Mouse (Mus musculus) hindbrain, embryonic 13.5 days (tissue): ENCODE measurements around the gene Rnf103. TPM values are rescaled to one million over a fixed set of nuclear protein-coding genes. Genes with fewer than 3 reads are reported as not detected.
"Not testable (repeated sequence)": the region's sequence is repeated elsewhere in the genome, so short reads cannot be mapped to it uniquely, and the experiment has no call there.

Experiments
- ATAC-seq: fragments of 200-750 bp; cut with Nextera tagmentation; 2 replicates; pipeline ENCODE4 v1.8.0; 2017; ENCODE audit warnings: moderate TSS enrichment; ENCODE audit not compliant: low FRiP score
- H3K27ac ChIP-seq: fragments of 300-500 bp; sonication (generic); 2 replicates; pipeline ENCODE4 v1.5.1; 2015; ENCODE audit warnings: inconsistent platforms, mild to moderate bottlenecking, moderate library complexity
- H3K27me3 ChIP-seq: fragments of 300-500 bp; sonication (generic); 2 replicates; pipeline ENCODE4 v1.6.1; 2015; ENCODE audit warnings: mild to moderate bottlenecking, inconsistent platforms
- H3K36me3 ChIP-seq: fragments of 300-500 bp; sonication (generic); 2 replicates; pipeline ENCODE4 v1.6.1; 2015; ENCODE audit warnings: mild to moderate bottlenecking, inconsistent platforms
- H3K4me1 ChIP-seq: fragments of 300-500 bp; sonication (generic); replicated peaks from 2 replicates; pipeline ENCODE4 v1.6.1; 2015; ENCODE audit warnings: inconsistent platforms
- H3K4me2 ChIP-seq: fragments of 300-500 bp; sonication (generic); 2 replicates; pipeline ENCODE4 v1.6.1; 2015; ENCODE audit warnings: inconsistent platforms, mild to moderate bottlenecking, moderate library complexity
- H3K4me3 ChIP-seq: fragments of 300-500 bp; sonication (generic); 2 replicates; pipeline ENCODE4 v1.5.1; 2015; ENCODE audit warnings: mild to moderate bottlenecking, inconsistent platforms
- H3K9ac ChIP-seq: fragments of 300-500 bp; sonication (generic); 2 replicates; pipeline ENCODE4 v1.6.1; 2015; ENCODE audit warnings: mild to moderate bottlenecking, inconsistent platforms
- H3K9me3 ChIP-seq: fragments of 300-500 bp; sonication (generic); 2 replicates; pipeline ENCODE4 v1.6.1; 2016; ENCODE audit warnings: inconsistent platforms
- WGBS: fragments of 180-500 bp; shearing (Covaris S2); methylation state at CpG from one replicate; pipeline ENCODE4 v1.1.7; 2015; 5-methylcytosine and 5-hydroxymethylcytosine counted together
- polyA plus RNA-seq: library from polyadenylated mRNA; unstranded; fragments of >200 nt; fragmentation: Nextera tagmentation; extraction: Ambion mirVana; gene quantifications from 2 replicates; pipeline ENCODE4 v1.2.1, GENCODE M21; 2015

The Rnf103 gene
- polyA plus RNA-seq, 1 experiment from 2014 or later, result 23.8 TPM

DNA sequence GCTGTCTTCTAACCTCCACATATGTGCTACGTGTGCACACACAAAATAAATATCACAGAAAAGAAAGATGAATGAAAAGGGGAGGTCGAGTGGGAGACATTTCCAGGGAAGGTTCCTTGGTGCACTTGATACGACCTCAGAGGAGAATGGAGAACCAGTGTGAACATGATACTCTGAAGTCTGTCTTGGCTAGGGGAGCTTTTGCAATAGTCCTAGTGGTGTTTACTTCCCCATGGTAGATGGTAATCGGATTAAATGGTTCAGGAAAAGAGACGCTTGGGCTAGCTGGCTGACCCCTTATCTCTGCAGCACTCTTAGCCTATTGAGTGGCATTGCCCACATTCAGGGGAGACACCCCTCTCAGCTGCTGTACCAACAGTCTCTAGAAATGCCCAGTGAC is 16.9 kb upstream of the Rnf103 start:
- Histone ChIP-seq H3K27me3 (no peaks in the 10 kb centered on the region), H3K9me3 (no peaks in the 10 kb centered on the region), H3K36me3 (no peaks in the 10 kb centered on the region), H3K9ac (no peak overlapping the region), H3K4me1 (no peaks in the 10 kb centered on the region), H3K4me3 (no peak overlapping the region), H3K27ac (no peak overlapping the region), H3K4me2 (no peak overlapping the region)
- WGBS, result 80% methylated on average over 5 of the region's 5 CpGs
- no peak for ATAC-seq

DNA sequence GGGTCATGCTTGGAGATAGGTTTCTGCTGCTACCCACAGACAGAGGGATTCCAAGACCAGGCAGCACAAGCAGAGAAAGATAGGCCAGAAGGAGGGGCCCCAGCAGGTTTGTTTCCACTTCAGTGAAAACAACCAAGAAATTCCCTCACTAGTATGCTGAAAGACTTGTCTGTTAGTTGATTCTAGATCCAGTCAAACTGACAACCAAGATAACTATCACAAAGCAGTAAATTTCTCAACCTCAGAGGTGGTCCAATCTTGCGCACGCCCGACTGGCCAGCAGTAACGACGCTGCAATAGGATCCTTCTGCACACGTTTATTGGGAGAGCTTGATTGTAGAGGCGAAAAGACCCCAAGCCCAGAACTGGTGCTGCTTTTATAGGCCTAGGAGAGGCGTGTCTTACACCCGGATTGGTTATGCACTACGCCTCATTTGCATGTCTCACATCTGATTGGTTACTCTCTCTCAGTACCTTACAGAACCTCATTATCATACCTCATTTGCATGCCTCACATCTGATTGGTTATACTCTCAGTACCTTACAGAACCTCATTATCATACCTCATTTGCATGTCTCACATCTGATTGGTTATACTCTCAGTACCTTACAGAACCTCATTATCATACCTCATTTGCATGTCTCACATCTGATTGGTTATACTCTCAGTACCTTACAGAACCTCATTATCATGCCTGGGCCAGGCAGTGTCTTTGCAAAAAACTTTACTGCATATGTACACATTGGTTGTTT is 14.7 kb upstream of the Rnf103 start:
- 92% methylated on average over 10 of the region's 10 CpGs for WGBS
- H3K4me3 ChIP-seq, H3K4me1 ChIP-seq, H3K36me3 ChIP-seq, H3K27ac ChIP-seq, H3K9me3 ChIP-seq, H3K4me2 ChIP-seq, H3K9ac ChIP-seq, ATAC-seq, H3K27me3 ChIP-seq: not testable (repeated sequence)

DNA sequence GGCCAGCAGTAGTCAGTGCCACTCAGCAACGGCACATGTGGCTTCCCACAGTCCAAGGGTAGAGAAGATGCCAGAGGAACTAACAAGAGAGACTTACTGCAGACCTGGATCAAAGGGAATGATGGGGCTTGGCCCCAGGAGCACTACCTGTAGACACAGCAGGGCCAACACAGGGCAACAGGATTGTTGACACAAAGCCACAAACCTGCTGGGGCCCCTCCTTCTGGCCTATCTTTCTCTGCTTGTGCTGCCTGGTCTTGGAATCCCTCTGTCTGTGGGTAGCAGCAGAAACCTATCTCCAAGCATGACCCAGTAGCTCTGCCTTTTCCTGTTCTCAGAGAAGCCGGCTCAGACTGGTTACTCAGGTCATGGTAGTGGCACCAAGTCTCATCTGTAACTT is 14.1 kb upstream of the Rnf103 start:
- ATAC-seq, H3K4me3 ChIP-seq, H3K27ac ChIP-seq, H3K4me2 ChIP-seq, H3K9ac ChIP-seq, H3K27me3 ChIP-seq, H3K36me3 ChIP-seq, H3K4me1 ChIP-seq, H3K9me3 ChIP-seq: not testable (repeated sequence)
- WGBS, result 88% methylated on average over 2 of the region's 2 CpGs

DNA sequence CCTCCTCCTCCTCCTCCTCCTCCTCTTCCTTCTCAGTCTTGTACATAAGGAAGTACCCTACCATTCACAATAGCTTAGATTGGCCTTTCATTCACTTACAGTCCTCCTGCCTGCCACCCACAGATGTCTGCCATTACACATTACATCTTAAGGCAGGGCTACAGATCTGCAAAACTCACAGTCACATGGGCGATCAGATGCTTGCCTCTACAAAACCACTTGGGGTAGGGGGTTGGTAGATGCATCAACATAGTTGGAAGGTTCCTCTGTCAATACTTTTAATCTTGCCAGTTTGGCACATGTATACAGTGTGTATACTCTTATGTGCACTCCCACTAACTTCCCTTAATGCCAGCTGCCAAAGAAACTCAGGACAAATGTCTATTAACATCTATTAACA is 13.6 kb upstream of the Rnf103 start:
- H3K9me3 ChIP-seq, result no peaks in the 10 kb centered on the region
- H3K27ac ChIP-seq, result no peak overlapping the region
- H3K27me3 ChIP-seq, result no peaks in the 10 kb centered on the region
- H3K4me1 ChIP-seq, result no peaks in the 10 kb centered on the region
- H3K4me3 ChIP-seq, result no peak overlapping the region
- H3K4me2 ChIP-seq, result no peak overlapping the region
- H3K36me3 ChIP-seq, result no peaks in the 10 kb centered on the region
- no peak overlapping the region for H3K9ac ChIP-seq
- 92% methylated on average over 1 of the region's 1 CpGs for WGBS
- no peak for ATAC-seq

DNA sequence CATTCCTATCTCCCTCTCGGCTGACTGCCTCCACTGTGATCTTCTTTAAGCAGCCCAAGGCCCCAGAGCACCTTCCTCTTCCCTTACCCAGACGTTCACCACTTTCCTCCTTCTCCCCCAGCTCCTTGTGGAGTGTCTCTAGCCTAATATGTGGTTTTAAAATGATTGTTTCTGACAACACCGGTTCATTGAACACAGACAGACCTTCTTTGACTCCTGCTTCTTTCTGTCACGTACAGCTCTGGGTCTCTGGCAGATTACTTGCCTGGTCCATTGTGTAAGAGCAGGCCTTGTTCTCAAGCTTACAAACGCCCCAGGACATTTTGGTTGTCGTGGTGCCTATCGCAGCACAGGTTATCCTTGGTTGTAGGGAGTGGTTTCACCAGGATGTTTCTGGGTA is 12.6 kb upstream of the Rnf103 start:
- Histone ChIP-seq H3K4me3 (no peak overlapping the region), H3K4me2 (no peak overlapping the region), H3K9ac (no peak overlapping the region), H3K4me1 (no peaks in the 10 kb centered on the region), H3K9me3 (no peaks in the 10 kb centered on the region), H3K27ac (no peak overlapping the region), H3K36me3 (no peaks in the 10 kb centered on the region), H3K27me3 (no peaks in the 10 kb centered on the region)
- ATAC-seq, result no peak
- WGBS, result 52% methylated on average over 7 of the region's 7 CpGs

DNA sequence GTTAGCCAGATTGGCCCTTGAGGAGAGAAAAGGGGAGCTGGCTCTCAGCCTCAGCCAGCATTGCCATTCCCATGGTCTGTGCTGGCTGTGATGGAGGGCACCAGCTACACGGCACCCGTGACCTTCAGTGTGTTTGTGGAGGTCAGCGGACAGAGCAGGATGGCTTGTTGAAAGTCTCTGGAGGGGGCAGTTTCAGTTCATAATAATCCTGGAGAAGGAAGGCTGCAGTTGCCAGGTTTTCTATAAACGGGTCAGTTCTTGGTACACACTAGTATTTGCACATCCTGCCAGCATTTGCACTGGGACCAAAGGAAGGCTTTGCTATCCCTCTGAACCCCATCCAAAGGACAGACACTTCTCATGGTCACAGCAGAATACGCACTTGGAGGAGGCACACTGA is 8.4 kb upstream of the Rnf103 start:
- Histone ChIP-seq H3K4me2 (no peak overlapping the region), H3K4me1 (no peaks in the 10 kb centered on the region), H3K9me3 (no peaks in the 10 kb centered on the region), H3K27me3 (no peaks in the 10 kb centered on the region), H3K36me3 (no peaks in the 10 kb centered on the region), H3K9ac (no peak overlapping the region), H3K4me3 (no peak overlapping the region), H3K27ac (no peak overlapping the region)
- 84% methylated on average over 5 of the region's 5 CpGs for WGBS
- no peak for ATAC-seq

DNA sequence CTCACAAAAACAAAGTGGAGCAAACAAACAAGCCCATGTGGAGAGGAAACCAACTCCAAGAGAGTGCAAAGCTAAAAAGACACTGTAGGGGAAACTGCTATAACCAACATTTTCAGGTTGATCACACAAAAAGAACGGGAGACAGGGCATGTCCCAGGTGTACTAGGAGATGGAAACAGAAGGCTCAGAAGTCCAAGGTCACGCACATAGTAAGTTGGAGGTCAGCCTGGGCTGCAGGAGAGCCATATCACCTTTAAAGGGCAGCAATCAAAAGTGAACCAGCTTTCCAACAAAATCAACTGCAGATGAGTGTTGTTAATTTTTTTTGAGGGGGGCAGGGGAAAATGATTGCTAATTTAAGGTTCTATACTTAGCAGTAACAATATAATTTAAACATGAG is 7.5 kb upstream of the Rnf103 start:
- Histone ChIP-seq H3K4me1 (no peaks in the 10 kb centered on the region), H3K27me3 (no peaks in the 10 kb centered on the region), H3K9ac (no peak overlapping the region), H3K4me2 (no peak overlapping the region), H3K36me3 (no peaks in the 10 kb centered on the region), H3K27ac (no peak overlapping the region), H3K9me3 (no peaks in the 10 kb centered on the region), H3K4me3 (no peak overlapping the region)
- WGBS, result 85% methylated on average over 2 of the region's 2 CpGs
- ATAC-seq, result no peak

DNA sequence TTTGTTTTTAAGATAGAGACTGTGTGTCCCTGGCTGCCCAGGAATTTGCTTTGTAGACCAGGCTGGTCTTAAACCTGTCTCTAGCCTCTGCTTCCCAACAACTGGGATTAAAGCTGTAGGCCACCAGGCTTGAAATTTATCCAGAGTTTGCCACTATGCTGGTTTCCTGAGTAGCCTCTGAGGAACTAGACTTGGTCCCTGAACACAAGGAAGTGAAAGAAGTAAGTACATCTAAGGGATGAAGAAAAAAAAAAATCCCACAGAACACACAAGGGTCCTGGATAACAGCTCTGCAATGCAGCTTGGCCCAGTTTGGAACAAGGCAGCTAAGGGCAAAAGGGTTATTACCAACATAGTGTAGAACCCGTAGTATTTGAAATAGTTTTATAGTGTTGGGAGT is 6.8 kb upstream of the Rnf103 start:
- H3K27ac ChIP-seq, result no peak overlapping the region
- no peaks in the 10 kb centered on the region for H3K9me3 ChIP-seq
- H3K4me3 ChIP-seq, result no peak overlapping the region
- H3K27me3 ChIP-seq, result no peaks in the 10 kb centered on the region
- WGBS, result 83% methylated on average over 1 of the region's 1 CpGs
- no peaks in the 10 kb centered on the region for H3K4me1 ChIP-seq
- no peak overlapping the region for H3K9ac ChIP-seq
- ATAC-seq, result no peak
- no peaks in the 10 kb centered on the region for H3K36me3 ChIP-seq
- no peak overlapping the region for H3K4me2 ChIP-seq

DNA sequence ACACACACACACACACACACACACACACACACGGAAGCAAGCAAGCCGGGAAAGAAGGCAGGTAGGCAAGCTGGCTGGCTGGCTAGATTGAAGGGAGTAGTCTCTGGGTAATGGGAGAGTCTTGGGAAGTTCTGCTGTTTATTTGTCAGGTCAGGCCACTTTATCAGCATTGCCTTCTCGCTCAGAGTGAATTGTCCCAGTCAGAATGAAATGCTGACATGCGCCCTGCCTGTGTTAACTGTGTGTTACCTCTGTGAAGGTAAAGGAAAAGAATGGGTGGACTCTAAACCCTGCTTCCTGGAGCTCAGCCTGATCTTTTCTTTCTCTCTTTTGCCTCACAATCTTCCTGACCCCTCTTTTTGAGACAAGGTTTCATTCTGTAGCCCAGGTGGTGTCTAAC is 5.7 kb upstream of the Rnf103 start:
- H3K4me1 ChIP-seq, result no peaks in the 10 kb centered on the region
- no peaks in the 10 kb centered on the region for H3K27me3 ChIP-seq
- 55% methylated on average over 4 of the region's 4 CpGs for WGBS
- H3K36me3 ChIP-seq, result no peaks in the 10 kb centered on the region
- H3K9ac ChIP-seq, result no peak overlapping the region
- no peak overlapping the region for H3K4me2 ChIP-seq
- H3K4me3 ChIP-seq, result no peak overlapping the region
- no peak for ATAC-seq
- H3K9me3 ChIP-seq, result no peaks in the 10 kb centered on the region
- no peak overlapping the region for H3K27ac ChIP-seq

DNA sequence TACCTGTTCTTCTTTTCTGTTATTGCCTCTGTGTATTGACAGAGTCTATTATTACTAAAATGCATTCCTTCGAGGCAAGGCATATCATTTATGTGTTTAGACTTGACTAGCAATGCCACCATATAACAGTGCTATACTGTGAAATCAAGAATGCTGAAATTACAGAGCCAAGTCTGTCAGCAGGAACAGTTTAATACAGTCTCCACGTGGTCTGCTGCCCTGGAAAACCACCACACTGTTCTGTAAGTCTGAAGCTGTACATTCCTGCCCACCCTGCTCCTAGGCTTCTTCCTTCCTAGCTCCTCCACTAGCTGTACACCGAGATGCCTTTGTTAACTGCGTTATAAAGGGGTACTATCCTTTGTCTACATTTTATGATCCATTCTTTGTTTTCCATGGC is 1.6 kb upstream of the Rnf103 start:
- ATAC-seq, result no peak
- no peaks in the 10 kb centered on the region for H3K36me3 ChIP-seq
- H3K9me3 ChIP-seq, result no peaks in the 10 kb centered on the region
- H3K27me3 ChIP-seq, result no peaks in the 10 kb centered on the region
- H3K4me2 ChIP-seq, result no peak overlapping the region
- WGBS, result 54% methylated on average over 4 of the region's 4 CpGs
- no peak overlapping the region for H3K9ac ChIP-seq
- H3K27ac ChIP-seq, result no peak overlapping the region
- H3K4me3 ChIP-seq, result no peak overlapping the region
- H3K4me1 ChIP-seq, result peaks cover 14% of the 10 kb centered on the region

DNA sequence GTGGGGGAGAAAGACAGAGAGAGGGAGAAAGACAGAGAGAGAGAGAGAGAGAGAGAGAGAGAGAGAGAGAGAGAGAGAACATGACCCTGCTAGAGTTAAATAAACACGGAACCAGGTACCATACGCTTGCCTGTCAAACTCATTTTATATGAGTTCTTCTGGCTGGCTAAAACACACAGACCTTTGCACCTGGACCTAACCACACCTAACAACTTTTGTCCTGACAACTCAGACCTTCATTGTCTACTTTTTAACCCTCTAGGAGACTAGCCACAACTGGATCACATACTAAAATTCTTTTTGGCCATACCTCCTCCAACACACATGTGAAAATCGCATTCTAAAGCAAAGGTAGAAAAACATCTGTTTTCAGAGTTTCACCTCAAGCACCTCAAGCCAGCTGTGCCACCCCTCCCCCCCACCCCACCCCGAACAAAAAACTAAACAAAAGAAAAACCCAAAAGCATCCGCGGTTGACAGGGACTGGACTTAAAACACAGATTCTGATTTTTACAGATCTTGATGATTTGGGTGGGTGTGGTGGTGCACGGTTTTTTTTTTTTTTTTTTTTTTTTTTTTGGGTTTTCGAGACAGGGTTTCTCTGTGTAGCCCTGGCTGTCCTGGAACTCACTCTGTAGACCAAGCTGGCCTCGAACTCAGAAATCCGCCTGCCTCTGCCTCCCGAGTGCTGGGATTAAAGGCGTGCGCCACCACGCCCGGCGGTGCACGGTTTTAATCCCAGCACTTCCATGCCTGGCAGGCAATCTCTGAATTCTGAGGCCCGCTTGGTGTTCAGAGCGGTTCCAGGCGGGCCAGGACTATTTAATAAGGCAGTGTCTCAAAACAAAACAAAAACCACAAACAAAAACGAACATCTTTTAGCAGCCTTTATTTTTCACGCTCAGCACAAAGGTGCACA is 679 bp upstream of the Rnf103 start:
- Histone ChIP-seq H3K4me1 (peaks cover 14% of the 10 kb centered on the region), H3K9me3 (no peaks in the 10 kb centered on the region), H3K27me3 (no peaks in the 10 kb centered on the region), H3K36me3 (no peaks in the 10 kb centered on the region), H3K9ac (peak overlapping the region; percentile 100), H3K4me2 (peak overlapping the region; percentile 60), H3K27ac (peak overlapping the region; percentile 99), H3K4me3 (peak overlapping the region; percentile 96)
- WGBS, result 23% methylated on average over 19 of the region's 22 CpGs
- peak; percentile 68; the same call in 1 of the 2 replicates for ATAC-seq

DNA sequence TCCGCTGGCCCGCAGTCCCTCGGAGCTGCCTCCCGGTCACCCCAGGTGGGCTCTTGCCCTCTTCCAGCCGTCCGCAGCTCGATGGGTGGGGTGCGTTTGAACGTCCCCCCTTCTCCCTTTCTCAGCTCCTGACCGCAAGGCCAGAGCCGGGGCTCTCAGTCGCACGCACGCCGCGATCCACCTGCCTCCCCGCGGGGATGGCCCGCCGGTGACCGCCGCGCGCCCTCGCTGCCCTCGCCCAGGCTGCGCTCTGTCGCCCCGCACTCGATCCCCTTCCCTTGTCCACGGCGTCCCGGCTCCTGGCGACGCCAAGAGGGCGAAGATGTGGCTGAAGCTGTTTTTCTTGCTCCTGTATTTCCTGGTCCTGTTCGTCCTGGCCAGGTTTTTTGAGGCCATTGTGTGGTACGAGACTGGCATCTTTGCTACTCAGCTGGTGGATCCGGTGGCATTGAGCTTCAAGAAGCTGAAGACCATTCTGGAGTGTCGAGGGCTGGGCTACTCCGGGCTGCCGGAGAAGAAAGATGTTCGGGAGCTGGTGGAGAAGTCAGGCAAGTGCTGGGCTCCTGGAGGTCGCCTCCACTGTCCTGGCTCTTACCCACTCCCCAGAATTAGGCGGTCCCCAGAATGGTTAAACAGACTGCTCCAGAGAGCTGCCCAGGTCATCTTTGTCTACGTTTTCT is 787 bp downstream of the Rnf103 start:
- ATAC-seq, result peak; percentile 17; the same call in 1 of the 2 replicates
- peak overlapping the region; percentile 99 for H3K27ac ChIP-seq
- no peaks in the 10 kb centered on the region for H3K27me3 ChIP-seq
- peak overlapping the region; percentile 60 for H3K4me2 ChIP-seq
- 0 out of 2 replicates have a peak, but pooled peaks cover 2% of the 10 kb centered on the region for H3K36me3 ChIP-seq
- peak overlapping the region; percentile 96 for H3K4me3 ChIP-seq
- under 1% methylated on average over 46 of the region's 46 CpGs for WGBS
- peak overlapping the region; percentile 100 for H3K9ac ChIP-seq
- H3K9me3 ChIP-seq, result no peaks in the 10 kb centered on the region
- H3K4me1 ChIP-seq, result peaks cover 14% of the 10 kb centered on the region
